Mouse (Mus musculus) E14TG2a.4 (cell line): Measurements from ENCODE around the gene Serpinb3a.

Source experiments
- CTCF ChIP-seq: conservative IDR thresholded peaks from 2 replicates; pipeline ENCODE4 v1.5.1; 2014; ENCODE audit warnings: low read length
- POU5F1 ChIP-seq: IDR thresholded peaks from 2 replicates; pipeline ENCODE4 v1.6.1; 2014; ENCODE audit warnings: low read length, borderline replicate concordance

DNA sequence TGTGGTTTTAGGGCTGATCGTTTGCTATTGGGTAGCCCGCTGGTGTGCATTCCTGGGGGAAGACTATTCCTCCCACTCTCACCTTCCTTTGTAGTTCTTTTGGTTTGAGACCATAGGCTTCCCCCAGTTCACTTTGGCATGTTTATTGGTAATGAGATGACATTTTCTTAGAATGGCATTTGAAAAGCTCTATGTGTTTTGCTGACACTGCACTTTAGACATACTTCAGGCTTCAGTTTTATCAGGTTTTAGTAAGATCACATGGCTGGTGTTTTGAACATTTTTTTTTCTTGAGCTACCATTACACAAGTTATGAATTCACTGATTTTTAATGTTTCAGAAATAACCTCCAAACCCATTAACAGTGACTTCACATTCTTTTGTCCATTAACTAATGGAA is 50.3 kb downstream of the Serpinb3a start:
- TF ChIP-seq CTCF (no peak), POU5F1 (no peak)
